Mouse (Mus musculus) kidney, embryonic 14.5 days (tissue): ENCODE results near the gene Acap2. TPM values are rescaled to one million over a fixed set of nuclear protein-coding genes. Genes with fewer than 3 reads are reported as not detected.

Experiments
- ATAC-seq: fragments of 200-750 bp; cut with Nextera tagmentation; 2 replicates; pipeline ENCODE4 v1.8.0; 2017; ENCODE audit warnings: moderate number of reproducible peaks, mild to moderate bottlenecking, moderate TSS enrichment, moderate library complexity; ENCODE audit not compliant: low FRiP score, low TSS enrichment
- H3K27ac ChIP-seq: fragments of 300-500 bp; sonication (generic); 2 replicates; pipeline ENCODE4 v1.5.1; 2014; ENCODE audit warnings: low read depth, mild to moderate bottlenecking, low read length, moderate library complexity, mixed read lengths
- H3K27me3 ChIP-seq: fragments of 300-500 bp; sonication (generic); 2 replicates; pipeline ENCODE4 v1.6.1; 2014; ENCODE audit warnings: mild to moderate bottlenecking, low read length; ENCODE audit not compliant: control insufficient read depth, insufficient read depth
- H3K36me3 ChIP-seq: fragments of 300-500 bp; sonication (generic); 2 replicates; pipeline ENCODE4 v1.6.1; 2014; ENCODE audit warnings: low read length, mixed read lengths; ENCODE audit not compliant: control insufficient read depth, insufficient read depth
- H3K4me1 ChIP-seq: fragments of 300-500 bp; sonication (generic); 2 replicates; pipeline ENCODE4 v1.6.1; 2014; ENCODE audit warnings: low read length, mixed read lengths; ENCODE audit not compliant: control insufficient read depth, insufficient read depth
- H3K4me2 ChIP-seq: fragments of 300-500 bp; sonication (generic); replicated peaks from 2 replicates; pipeline ENCODE4 v1.6.1; 2014; ENCODE audit warnings: low read depth, mild to moderate bottlenecking, low read length
- H3K4me3 ChIP-seq: fragments of 300-500 bp; sonication (generic); 2 replicates; pipeline ENCODE4 v1.5.1; 2014; ENCODE audit warnings: mild to moderate bottlenecking, low read length
- H3K9ac ChIP-seq: fragments of 300-500 bp; sonication (generic); 2 replicates; pipeline ENCODE4 v1.6.1; 2014; ENCODE audit warnings: low read depth, mild to moderate bottlenecking, low read length, moderate library complexity
- H3K9me3 ChIP-seq: fragments of 300-500 bp; sonication (generic); 2 replicates; pipeline ENCODE4 v1.6.1; 2016; ENCODE audit warnings: low read length; ENCODE audit not compliant: control insufficient read depth
- WGBS: fragments of 180-500 bp; shearing (Covaris S2); extraction: QIAGEN DNeasy Blood & Tissue Kit; methylation state at CpG from one replicate; pipeline ENCODE4 v1.1.7; 2014; 5-methylcytosine and 5-hydroxymethylcytosine counted together
- polyA plus RNA-seq: library from polyadenylated mRNA; unstranded; fragments of >200 nt; fragmentation: Nextera tagmentation; extraction: Ambion mirVana; gene quantifications from 2 replicates; pipeline ENCODE4 v1.2.1, GENCODE M21; 2014

Gene Acap2
- polyA plus RNA-seq, 1 experiment from 2014 or later = 21.2 TPM

DNA sequence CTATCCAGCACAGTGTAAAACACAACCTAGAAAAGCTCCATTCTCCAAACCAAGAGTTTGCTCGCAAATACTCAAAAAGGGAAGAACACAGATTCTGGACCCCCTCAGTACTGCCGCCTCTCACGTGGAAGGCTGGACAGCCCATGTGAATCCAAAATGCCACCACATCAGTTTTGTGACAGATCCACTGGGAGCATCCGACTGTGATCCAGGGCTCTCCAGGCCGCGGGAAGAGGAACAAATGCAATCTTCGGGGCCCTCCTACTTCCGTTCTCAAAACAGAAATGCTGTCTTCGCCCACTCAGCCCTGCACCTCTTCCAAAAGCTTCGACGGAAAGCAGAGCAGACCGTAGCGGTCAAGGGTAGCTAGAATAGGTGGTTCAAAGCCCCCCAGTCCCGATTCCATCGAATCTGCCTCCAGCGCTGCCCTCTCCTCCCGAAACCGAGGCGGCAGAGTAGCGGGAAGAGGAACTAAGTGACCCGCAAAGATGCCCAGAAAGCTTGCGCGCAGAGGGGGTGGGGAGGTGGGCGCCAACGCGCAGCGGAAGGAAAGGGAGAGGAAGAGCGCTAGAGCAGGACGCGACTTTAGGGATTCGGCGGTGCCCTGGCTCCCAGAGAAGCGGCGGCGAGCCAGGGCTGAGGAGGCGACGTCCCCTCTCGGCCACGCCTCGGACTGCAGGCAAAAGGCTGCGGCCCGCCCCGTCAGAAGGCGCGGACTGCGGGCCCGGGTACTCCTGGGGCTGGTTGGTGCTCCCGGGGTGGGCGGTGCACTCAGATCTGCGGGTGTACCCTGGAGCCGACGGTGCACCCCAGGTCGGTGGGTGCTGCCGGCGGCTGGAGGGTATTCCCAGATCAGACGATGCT lies 887 bp downstream of the Acap2 start:
- under 1% methylated on average over 52 of the region's 56 CpGs for WGBS
- peak overlapping the region; percentile 76 for H3K9ac ChIP-seq
- peak overlapping the region; percentile 82 for H3K4me2 ChIP-seq
- no peaks in the 10 kb centered on the region for H3K27me3 ChIP-seq
- ATAC-seq = peak; percentile 37
- H3K27ac ChIP-seq = peak overlapping the region; percentile 77
- H3K9me3 ChIP-seq = no peaks in the 10 kb centered on the region
- no peaks in the 10 kb centered on the region for H3K36me3 ChIP-seq
- H3K4me3 ChIP-seq = peak overlapping the region; percentile 87
- H3K4me1 ChIP-seq = peaks cover 11% of the 10 kb centered on the region

GRCm38 (mm10) chr16:31199591-31199925 lies 1.5 kb downstream of the Acap2 start:
- peaks cover 11% of the 10 kb centered on the region for H3K4me1 ChIP-seq
- H3K4me3 ChIP-seq = peak overlapping the region; percentile 87
- H3K36me3 ChIP-seq = no peaks in the 10 kb centered on the region
- ATAC-seq = no peak
- peak overlapping the region; percentile 76 for H3K9ac ChIP-seq
- H3K9me3 ChIP-seq = no peaks in the 10 kb centered on the region
- H3K27ac ChIP-seq = peak overlapping the region; percentile 77; the same call in 1 of the 2 replicates
- 4% methylated on average over 14 of the region's 14 CpGs for WGBS
- H3K27me3 ChIP-seq = no peaks in the 10 kb centered on the region
- H3K4me2 ChIP-seq = peak overlapping the region; percentile 82

DNA sequence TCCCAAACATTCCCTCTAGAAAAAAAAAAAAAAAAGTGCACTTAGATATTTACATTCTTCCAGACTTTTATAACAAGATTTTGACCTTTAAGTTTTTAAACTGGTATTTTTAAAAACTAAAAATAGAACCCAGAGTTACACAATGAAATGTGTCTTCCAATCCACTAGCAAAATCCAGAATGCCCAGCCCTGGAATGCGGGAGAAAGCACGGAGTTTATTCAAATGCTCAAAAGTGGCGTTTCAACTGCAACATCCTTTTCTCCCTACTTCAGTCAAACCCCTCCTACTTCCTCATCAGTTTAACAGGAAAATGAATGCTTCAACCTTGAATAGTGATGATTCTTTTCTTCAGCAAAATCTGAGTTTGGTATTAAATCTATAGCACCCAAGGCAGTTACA lies 4.1 kb downstream of the Acap2 start:
- 67% methylated on average over 3 of the region's 3 CpGs for WGBS

GRCm38 (mm10) chr16:31192526-31192925 lies 8.5 kb downstream of the Acap2 start:
- Histone ChIP-seq H3K36me3 (no peaks in the 10 kb centered on the region), H3K4me2 (no peak overlapping the region), H3K27ac (no peak overlapping the region), H3K9me3 (no peaks in the 10 kb centered on the region), H3K27me3 (no peaks in the 10 kb centered on the region), H3K9ac (no peak overlapping the region), H3K4me3 (no peak overlapping the region), H3K4me1 (no peaks in the 10 kb centered on the region)
- WGBS = 38% methylated on average over 3 of the region's 3 CpGs
- no peak for ATAC-seq

More for the DNA sequence above, 4.1 kb downstream of the Acap2 start:
- no peaks in the 10 kb centered on the region for H3K27me3 ChIP-seq
- H3K9ac ChIP-seq = no peak overlapping the region
- H3K9me3 ChIP-seq = no peaks in the 10 kb centered on the region
- ATAC-seq = no peak
- H3K27ac ChIP-seq = no peak overlapping the region
- H3K36me3 ChIP-seq = no peaks in the 10 kb centered on the region
- H3K4me1 ChIP-seq = peaks cover 11% of the 10 kb centered on the region
- H3K4me2 ChIP-seq = no peak overlapping the region
- H3K4me3 ChIP-seq = no peak overlapping the region

- Histone ChIP-seq H3K4me2 (no peak overlapping the region), H3K4me1 (no peaks in the 10 kb centered on the region), H3K9ac (no peak overlapping the region), H3K27me3 (no peaks in the 10 kb centered on the region), H3K36me3 (no peaks in the 10 kb centered on the region), H3K9me3 (no peaks in the 10 kb centered on the region), H3K4me3 (no peak overlapping the region), H3K27ac (no peak overlapping the region)
- ATAC-seq = no peak
- 64% methylated on average over 6 of the region's 6 CpGs for WGBS
Observed at GRCm38 (mm10) chr16:31191818-31192217, 9.2 kb downstream of the Acap2 start.

DNA sequence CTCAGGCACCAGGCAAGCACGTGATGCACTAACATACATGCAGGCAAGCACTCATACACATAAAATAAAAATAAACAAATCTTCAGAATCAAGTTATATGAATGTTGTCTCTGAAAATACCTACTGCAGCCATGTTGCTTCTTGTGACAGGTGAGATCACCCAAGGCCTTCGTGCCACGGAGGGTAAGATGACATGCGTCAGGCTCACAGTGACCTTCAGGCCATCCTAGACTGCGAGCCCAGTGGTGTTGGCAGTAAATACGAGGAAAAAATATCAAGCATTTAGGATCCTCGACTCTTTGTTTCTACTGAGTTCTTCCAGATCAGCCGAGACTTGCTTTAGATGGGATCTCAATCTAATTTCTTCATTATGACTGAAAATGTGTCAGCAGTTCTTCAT lies 10.6 kb downstream of the Acap2 start:
- H3K9ac ChIP-seq = no peak overlapping the region
- no peaks in the 10 kb centered on the region for H3K4me1 ChIP-seq
- WGBS = 84% methylated on average over 8 of the region's 8 CpGs
- no peak overlapping the region for H3K4me2 ChIP-seq
- H3K9me3 ChIP-seq = no peaks in the 10 kb centered on the region
- H3K4me3 ChIP-seq = no peak overlapping the region
- no peak overlapping the region for H3K27ac ChIP-seq
- no peaks in the 10 kb centered on the region for H3K27me3 ChIP-seq
- no peak for ATAC-seq
- no peaks in the 10 kb centered on the region for H3K36me3 ChIP-seq

DNA sequence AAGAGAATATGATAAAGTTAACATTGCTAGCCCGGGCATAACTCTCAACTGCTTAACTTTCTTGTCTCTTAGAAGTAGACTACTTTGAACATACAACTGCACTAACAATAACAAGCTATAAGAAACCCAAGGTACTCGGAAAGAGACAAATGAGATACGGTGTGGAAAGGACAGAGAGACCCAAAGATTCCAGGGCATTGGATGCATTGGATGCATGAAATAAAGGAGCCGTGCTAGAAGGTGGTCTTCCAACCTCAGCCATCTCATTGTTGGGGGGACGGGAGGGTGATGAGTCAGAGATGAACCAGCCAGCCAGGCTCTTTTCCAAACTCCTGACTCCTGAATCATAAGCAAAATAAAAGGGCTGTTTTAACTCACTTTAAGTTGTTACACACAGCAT lies 11.8 kb downstream of the Acap2 start:
- WGBS = 89% methylated on average over 5 of the region's 5 CpGs
- no peaks in the 10 kb centered on the region for H3K4me1 ChIP-seq
- H3K9me3 ChIP-seq = no peaks in the 10 kb centered on the region
- H3K4me3 ChIP-seq = no peak overlapping the region
- H3K9ac ChIP-seq = no peak overlapping the region
- H3K27me3 ChIP-seq = no peaks in the 10 kb centered on the region
- no peak overlapping the region for H3K4me2 ChIP-seq
- no peak overlapping the region for H3K27ac ChIP-seq
- H3K36me3 ChIP-seq = no peaks in the 10 kb centered on the region
- no peak for ATAC-seq

- 74% methylated on average over 2 of the region's 2 CpGs for WGBS
- Histone ChIP-seq H3K4me1 (no peaks in the 10 kb centered on the region), H3K36me3 (no peaks in the 10 kb centered on the region), H3K27ac (no peak overlapping the region), H3K4me2 (no peak overlapping the region), H3K27me3 (no peaks in the 10 kb centered on the region), H3K4me3 (no peak overlapping the region), H3K9me3 (no peaks in the 10 kb centered on the region), H3K9ac (no peak overlapping the region)
- no peak for ATAC-seq
Observed at GRCm38 (mm10) chr16:31188799-31189198, 12.2 kb downstream of the Acap2 start.

DNA sequence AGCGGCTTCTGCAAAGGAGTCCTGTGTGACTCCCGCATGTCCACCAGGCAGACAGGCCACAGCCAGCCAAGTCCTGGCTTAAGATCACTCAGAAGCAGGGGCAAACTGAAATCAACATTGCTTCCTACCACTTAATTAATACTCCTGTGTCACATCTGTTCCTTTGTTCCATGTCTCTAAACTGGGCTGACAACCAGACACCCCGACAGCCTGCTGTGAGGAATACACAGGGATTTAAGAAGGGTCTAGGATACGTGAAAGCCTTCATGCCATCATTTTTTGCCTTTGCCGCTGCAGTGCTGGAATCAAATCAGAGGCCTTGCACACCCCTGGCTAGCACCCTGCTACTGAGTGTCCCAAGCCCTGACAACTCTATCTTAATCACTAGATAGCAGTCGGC lies 12.8 kb downstream of the Acap2 start:
- ATAC-seq = no peak
- Histone ChIP-seq H3K9ac (no peak overlapping the region), H3K27me3 (no peaks in the 10 kb centered on the region), H3K4me3 (no peak overlapping the region), H3K36me3 (no peaks in the 10 kb centered on the region), H3K4me1 (no peaks in the 10 kb centered on the region), H3K27ac (no peak overlapping the region), H3K4me2 (no peak overlapping the region), H3K9me3 (no peaks in the 10 kb centered on the region)
- 76% methylated on average over 6 of the region's 6 CpGs for whole genome bisulfite sequencing
